Mouse (Mus musculus) regulatory T cell (primary cell): ENCODE results near the gene Gpn3.
"Not testable (repeated sequence)": the region's sequence is repeated elsewhere in the genome, so short reads cannot be mapped to it uniquely, and the experiment has no call there.

Experiments
- in situ Hi-C: fragments of 300-600 bp; cut with MboI, MseI; formaldehyde crosslinking; loops from one replicate; pipeline ENCODE4 v1.15.1; 2025; ENCODE audit warnings: high pct_unique_total_duplicates

Gene Gpn3

DNA sequence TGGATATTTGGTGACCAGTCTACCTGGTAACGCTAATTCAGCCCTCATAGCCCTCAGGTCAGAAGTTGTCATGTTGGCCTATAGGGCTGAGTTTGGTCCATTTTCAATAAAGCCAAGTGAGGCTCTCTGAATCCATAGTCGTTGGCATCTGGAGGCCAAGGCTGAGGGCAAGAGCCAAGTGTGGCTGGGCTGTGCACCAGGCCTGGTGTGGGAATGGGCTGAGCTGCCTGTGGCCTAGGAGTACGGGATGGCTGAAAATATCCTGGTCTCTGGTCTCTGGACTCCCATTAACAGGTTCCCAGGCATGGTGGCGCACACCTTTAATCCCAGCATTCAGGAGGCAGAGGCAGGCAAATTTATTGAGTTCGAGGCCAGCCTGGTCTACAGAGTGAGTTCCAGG, 18.3 kb downstream of the Gpn3 start:
- in situ Hi-C loops: no loop called here

DNA sequence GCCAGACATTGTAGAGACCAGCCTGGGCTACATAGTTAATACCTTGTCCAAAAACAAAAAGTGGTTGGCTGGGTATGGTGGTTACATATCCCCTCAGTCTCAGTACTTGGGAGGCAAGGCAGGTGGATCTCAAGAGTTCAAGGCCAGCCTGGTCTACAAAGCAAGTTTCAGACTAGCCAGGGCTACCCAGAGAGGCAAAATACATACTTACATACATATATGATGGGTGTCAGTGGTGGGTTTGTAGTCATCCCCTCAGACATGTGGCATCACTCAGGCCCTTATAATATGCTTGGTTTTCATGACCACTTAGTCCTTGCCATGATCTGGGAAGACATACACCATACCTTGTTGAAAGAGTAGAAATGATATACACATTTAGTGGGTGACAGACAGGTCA, 19.0 kb downstream of the Gpn3 start:
- in situ Hi-C loops: no loop called here

DNA sequence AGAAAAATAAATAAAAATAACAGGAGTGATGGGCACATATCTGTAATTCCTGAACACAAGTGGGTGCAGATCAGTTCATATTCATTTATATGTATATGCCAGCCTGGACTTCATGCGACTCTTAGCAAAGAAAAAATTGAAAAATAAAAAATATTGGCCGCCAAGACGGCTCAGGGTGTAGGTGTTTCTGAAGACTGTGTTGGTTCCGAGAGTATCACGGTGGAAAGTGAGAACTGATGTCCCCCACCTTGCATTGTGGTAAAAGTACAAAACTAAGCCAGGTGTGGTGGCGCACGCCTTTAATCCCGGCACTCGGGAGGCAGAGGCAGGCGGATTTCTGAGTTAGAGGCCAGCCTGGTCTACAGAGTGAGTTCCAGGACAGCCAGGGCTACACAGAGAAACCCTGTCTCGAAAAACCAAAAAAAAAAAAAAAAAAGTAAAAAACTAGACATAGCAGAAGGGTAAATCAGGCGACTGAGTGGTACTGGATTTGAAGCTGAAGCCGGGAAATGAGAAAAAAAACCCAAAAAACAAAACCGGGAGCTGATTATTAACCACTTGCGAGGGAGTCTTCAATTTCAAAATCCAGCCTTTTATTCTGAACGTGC, 19.6 kb downstream of the Gpn3 start:
- in situ Hi-C loops: no loop called here

DNA sequence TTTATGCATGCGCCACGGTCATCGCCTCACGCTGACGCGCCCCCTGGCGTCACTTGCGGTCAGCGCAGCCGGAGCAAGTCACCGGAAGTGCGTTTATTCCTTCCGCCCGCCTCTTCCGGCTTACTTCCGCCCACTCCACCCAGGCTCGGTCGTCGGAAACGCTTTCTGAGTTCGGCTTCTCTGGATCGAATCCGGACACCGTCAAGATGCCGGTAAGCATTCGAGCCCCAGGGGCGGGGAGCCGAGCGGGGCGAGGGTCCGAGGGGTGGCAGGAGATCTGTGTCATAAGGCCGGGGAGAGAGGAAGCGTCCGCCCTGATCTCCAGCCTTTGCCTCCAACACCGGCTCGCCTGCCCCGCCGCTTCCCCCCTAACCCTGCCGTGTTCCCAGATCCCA, 20.1 kb downstream of the Gpn3 start, which contains the start of gene Arpc3:
TSS of gene Arpc3 (plus strand) at position 93 of the 395 bp plus-strand sequence.
- in situ Hi-C loops: no loop called here

GRCm38 (mm10) chr5:122392227-122393004, 20.7 kb downstream of the Gpn3 start:
- in situ Hi-C loops: no loop called here

DNA sequence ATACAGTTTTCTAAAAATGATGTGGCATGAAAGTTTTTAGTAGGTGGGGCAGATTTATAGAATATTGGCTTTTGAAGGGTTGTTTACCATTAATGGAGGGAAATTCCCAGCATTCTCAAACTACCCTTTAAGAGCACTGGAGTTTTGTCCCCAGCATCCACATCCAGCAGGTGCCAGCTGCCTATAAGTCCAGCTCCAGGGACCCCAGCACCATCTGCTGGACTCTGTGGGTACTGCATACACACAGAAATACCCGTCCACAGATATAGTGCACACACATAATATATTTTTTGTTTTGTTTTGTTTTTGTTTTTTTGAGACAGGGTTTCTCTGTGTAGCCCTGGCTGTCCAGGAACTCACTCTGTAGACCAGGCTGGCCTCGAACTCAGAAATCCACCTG, 22.2 kb downstream of the Gpn3 start:
- in situ Hi-C loops: no loop called here

GRCm38 (mm10) chr5:122396791-122397190, 25.1 kb downstream of the Gpn3 start:
- in situ Hi-C loops: loop anchor here (5.0 kb wide), 1 partner anchor 231 kb away; no protein-coding TSS in a partner anchor

GRCm38 (mm10) chr5:122397495-122397894, 25.8 kb downstream of the Gpn3 start:
- in situ Hi-C loops: loop anchor here (5.0 kb wide), 1 partner anchor 230 kb away; no protein-coding TSS in a partner anchor

DNA sequence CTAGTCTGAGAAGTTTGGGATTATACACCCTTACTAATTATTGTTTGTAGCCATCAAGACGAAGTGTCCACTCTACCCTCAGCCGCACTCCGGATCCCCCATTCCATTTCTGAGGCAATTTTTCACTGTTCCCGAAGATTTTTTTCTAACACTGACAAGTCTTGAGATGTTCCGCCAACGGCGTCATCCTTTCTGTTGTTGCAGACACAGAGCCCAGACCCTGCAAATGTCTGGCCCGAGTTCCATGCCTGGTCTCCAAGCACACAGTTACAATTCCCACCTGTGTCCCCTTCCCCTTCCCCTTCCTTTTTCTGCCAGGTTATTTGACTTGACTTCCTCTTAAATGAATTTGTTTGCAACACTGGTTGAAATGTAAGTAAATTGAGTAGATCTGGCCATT, 28.2 kb downstream of the Gpn3 start:
- in situ Hi-C loops: loop anchor here (5.0 kb wide), 1 partner anchor 227 kb away; no protein-coding TSS in a partner anchor

- in situ Hi-C loops: no loop called here
These were observed 29.1 kb downstream of the Gpn3 start for GRCm38 (mm10) chr5:122400628-122401302.

DNA sequence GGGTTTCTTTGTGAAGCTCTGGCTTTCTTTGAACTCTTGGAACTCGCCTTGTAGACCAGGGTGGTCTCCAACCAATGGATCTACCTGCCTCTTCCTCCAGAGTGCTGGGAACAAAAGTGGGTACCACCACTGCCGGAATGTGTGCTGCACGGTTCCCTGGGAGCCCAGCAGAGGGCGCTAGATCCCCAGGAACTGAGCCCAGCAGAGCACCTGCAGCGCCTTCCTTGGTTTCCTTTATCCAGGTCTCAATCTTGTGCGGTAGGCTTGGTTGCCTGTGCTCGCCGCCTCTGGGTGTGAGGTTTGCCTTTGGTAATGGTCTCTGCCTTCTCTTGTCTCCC, 29.6 kb downstream of the Gpn3 start:
- in situ Hi-C loops: no loop called here

- in situ Hi-C loops: no loop called here
These were observed 30.5 kb downstream of the Gpn3 start for GRCm38 (mm10) chr5:122402160-122402559.

- in situ Hi-C loops: no loop called here
These were observed 31.1 kb downstream of the Gpn3 start for GRCm38 (mm10) chr5:122402772-122403171.

DNA sequence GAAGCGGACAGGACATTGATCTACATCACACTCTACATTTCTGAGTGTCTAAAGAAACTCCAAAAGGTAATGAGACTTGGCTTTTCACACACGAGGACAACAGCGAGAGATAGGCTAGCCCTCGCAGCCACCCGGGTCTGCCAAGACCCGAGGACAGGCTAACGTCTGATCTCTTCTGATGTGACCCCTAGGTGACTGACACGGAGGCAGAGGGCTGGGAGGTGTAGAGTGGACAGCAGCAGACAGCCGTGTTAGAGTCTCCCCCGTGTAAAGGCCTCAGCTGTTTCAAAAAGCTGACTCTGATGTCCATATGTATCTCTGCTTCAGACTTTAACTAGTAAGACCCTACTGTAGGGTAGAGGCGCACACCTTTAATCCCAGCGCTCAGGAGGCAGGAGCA, 31.7 kb downstream of the Gpn3 start:
- in situ Hi-C loops: no loop called here

GRCm38 (mm10) chr5:122405537-122405936, 33.9 kb downstream of the Gpn3 start:
- in situ Hi-C loops: no loop called here

- in situ Hi-C loops: no loop called here
These were observed 38.3 kb downstream of the Gpn3 start for GRCm38 (mm10) chr5:122409692-122410645.

GRCm38 (mm10) chr5:122411892-122412291, 40.2 kb downstream of the Gpn3 start:
- in situ Hi-C loops: no loop called here

GRCm38 (mm10) chr5:122412826-122413225, 41.1 kb downstream of the Gpn3 start:
- in situ Hi-C loops: no loop called here

DNA sequence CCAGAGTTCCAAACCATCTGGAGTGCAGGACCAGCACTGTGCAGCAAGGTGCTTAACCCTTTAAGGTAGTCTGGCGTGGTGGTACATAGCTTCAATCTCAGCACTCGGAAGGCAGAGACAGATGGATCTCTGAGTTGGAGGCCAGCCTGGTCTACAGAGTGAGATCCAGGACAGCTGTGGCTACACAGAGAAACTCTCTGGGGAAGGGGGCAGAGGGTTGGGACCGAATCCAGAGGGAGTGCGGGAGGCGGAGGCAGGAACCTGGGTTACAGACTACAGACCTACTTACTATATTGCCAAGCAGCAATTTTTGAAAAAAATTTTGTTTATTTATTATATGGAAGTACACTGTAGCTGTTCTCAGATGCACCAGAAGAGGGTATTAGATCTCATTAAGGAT, 42.7 kb downstream of the Gpn3 start:
- in situ Hi-C loops: no loop called here

GRCm38 (mm10) chr5:122415465-122415864, 43.8 kb downstream of the Gpn3 start:
- in situ Hi-C loops: no loop called here

- in situ Hi-C loops: not testable (repeated sequence)
These were observed 49.0 kb downstream of the Gpn3 start for GRCm38 (mm10) chr5:122420676-122421075.
